Mouse (Mus musculus) retina, adult 2 months (tissue): ENCODE measurements around the gene Acap2.
A peak's percentile ranks its signal among the peaks of the same experiment; 100 is the strongest.

Experiments
- DNase-seq: peaks from one replicate; pipeline ENCODE4 v3.0.0-alpha.2; 2012; ENCODE audit warnings: low read depth, low spot score

Acap2 gene

DNA sequence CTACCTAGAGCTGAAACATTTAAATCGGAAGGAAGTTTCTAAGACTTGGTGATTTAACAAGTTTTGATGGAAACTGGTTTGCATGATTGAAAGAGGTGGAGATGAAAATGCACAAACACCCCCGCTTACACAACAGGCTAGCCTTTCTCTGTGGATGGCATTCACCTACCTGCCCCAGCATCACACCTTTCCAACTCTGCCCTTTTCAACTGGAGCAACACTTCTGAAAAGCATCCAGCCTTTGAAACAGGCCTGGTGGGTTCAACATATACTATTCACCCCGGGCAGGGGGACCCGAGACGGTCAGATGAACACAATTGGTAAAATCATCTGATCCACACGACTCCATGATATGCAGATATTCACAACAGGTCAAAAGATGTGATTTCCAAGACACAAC, 119.2 kb downstream of the Acap2 start:
- no peak for DNase-seq

DNA sequence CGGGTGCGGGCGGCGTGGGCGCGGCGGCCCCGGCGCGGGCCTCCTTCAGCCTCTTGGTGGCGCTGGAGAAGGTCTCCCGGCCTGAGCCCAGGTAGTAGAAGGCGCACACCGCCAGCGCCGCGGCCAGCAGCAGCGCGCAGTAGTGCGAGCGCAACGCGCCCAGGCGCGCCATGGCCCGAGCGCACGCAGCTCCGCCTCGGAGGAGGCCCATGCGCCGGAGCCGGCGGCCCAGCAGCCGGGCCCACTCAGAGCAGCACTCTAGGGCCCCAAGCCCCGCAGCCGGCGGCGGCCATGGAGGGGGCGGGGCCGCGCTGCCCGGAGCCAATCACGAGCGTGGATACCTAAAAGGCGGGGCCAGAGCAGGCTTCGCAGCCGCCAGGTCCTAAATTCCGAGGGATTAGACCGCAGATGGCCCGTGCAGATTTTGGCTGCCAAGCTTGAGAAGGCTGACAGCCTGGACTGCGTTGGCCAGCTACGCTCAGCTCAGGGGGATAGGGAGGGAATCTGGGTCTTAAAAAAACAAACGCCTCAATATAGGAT, 119.8 kb downstream of the Acap2 start, which contains the start of gene Xxylt1:
Gene Xxylt1 (minus strand): TSS at position 308 of the 540 bp plus-strand sequence.
- peak; percentile 82 for DNase-seq

DNA sequence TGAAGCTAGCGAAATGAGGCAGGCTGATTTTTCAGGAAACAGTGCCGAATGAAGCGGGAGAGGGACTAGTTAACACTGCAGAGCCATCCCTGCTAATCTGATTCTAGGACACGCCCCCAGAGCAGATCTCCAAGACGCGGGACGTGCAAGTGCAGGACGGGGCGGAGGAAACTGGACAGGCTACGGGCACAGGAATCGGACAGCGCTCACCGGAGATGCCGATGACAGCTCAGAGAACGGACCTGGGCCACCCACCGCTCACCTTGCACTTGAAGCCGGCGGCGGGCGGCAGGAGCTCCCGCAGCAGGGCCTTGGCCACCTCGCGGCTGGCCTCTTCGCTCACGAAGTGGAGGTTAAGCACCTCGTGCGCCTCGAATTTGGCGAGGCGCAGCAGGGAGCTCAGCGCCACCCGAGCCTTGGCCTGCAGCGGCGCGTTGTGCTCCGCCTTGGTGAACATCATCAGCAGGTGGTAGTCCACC, 120.4 kb downstream of the Acap2 start:
- DNase-seq: peak; percentile 62

DNA sequence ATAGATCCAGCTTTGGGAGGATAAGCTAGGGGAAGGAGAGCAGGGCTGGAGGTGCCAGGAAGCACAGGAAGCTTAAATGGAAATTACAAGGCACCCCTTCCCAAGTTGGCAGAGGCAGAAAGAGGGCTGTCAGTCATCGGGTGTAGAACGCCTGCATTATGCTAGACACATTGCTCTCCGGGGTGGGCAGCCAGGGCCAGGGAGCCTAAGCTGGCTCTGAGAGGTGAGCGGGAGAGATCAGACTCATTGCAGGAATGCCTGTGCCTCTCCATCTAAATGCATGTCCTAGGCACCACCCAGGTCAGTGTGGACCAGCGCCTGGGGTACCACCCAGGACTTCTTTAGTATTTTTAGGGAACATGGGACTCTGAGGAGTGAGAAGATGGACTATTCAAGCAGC, 123.6 kb downstream of the Acap2 start:
- DNase-seq: no peak

DNA sequence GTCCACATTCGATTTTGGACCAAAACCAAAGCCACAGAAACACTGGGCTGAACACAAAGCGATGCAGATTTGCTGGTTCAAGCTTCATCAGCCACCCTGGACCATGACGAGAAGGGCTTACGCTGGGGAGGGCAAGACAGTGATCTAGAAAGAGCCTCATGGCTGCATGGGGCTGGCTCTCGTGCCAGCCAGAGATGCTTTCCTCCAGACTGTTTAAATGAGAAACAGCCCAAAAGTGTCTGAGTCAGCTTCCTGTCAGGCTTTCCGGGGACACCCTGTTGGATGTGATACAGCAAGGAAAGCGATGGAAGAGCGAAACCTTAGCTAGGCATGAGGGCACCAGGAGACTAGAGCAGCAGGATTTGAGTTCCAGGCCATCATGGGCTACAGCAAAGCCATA, 124.6 kb downstream of the Acap2 start:
- DNase-seq: no peak

DNA sequence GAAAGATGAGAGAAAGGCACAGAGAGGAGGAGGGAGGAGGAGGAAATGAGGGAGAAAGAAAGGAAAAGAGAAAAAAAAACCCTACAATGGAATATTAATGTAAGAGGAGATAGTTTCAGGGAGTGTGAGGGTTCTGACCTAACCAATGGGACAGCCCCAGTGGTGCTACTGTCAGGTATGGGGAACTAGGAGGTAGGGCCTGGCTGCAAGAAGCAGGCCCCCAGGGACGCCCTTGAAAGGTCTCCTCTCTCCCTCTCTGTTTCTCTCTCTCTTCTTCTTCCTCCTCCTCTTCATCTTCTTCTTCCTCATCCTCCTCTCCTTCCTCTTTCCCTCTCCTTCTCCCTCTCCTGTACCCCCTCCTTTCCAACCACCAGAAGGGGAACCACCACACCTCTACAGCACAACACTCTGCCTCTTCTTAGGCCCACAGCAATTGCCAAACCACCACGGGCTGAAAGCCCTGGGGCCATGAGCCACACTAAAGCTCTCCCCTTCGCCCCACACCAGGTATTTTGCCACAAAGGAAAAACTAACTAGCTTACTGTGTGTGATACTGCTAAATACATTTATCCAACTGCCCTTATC, 126.6 kb downstream of the Acap2 start:
- DNase-seq: no peak

DNA sequence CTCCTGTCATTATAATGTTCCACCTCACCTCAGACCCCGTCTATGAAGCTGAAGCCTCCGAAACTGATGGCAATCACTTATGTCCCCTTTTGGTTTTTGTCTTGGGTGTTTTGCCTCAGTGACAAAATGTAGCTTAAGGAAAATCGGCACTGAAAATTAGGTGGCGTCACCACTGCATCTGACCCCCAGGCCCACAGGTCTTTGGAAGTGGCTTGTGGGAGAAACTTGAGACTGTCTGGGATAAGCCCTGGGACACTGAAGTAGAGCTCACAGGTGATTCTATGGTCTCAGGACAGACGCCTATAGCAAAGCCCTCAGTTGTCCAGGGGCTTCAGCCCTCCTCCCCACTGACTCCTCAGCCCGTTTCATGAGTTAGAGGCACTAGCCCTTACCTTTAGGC, 129.3 kb downstream of the Acap2 start:
- no peak for DNase-seq

DNA sequence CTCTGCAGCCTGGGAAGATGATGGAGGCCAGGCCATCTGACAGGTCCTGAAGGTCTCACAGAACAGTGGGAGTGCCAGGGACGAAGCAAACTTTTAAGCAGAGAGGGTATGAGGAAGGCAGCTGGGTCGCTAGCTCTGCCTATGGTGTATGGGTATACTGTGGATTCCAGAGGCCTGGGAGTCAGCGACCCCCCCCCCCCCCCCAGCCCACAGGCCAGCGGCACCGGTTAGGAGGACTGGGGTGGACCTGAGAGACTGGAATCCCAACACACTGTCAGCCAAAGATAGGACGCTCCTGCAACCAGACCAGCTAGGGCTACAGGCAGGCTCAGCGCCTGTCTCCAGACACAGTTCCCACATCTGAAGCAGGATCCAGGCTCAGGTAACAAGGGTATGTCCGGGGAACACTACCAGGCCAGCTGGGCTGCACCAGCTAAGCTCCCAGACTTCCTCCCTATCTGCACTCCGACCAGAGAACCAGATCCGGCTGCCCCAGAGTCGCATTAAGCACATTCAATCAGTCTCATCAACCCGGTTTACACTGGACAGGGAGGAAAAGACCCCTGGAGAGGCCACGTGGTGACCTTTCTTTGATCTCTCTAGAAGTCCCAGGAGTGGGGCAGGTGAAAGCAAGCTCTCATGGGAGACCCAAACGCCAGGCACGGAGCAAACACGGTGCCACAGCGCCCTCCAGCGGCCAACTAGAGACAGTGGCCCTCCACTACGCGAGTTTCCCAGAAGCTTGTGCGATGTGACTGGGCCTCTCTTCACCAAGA, 130.5 kb downstream of the Acap2 start:
- DNase-seq: peak; percentile 65

DNA sequence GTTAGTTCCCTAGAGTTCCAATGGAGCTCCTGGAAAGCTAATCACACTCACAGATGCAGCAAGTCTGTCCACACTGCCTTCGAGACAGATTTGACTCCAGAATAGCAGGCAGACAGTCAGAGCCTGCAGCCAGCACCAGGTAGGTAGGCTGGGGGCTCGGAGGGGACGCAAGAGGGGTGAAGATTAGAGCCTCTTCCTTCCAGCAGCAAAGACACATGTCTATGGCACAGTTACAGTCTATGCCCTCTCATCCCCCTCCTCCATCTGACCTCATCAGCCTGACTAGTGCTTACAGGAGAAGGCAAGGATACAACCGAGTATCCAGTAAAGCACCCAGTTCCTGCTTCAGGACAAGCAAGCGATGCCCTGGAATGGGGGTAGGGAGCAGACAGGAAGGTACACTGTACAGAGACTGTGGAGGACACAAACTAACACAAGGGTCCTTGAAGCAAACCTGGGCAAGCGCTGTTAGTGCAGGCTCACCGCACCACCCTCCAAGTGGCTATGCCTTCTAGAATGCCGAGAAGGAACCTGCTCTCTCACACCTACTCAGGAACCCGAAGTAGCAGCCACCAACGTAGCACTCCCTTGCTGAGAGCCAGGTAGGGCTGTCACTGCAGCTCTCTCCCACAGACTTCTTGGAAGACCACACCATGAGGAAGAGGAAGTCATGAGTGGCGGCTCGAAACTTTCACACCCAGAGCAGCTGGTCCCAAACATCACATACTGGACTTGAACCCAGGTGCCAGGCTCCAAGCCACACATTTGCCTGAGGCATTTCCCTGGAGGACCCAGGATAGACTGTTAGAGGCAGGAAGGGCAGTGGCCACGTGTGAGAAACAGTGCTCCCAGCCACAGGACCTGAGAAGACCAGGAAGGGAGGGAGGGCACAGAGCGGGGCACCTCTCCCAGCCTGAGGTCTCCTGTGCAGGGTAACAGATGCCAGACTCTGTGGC, 131.6 kb downstream of the Acap2 start:
- no peak for DNase-seq

DNA sequence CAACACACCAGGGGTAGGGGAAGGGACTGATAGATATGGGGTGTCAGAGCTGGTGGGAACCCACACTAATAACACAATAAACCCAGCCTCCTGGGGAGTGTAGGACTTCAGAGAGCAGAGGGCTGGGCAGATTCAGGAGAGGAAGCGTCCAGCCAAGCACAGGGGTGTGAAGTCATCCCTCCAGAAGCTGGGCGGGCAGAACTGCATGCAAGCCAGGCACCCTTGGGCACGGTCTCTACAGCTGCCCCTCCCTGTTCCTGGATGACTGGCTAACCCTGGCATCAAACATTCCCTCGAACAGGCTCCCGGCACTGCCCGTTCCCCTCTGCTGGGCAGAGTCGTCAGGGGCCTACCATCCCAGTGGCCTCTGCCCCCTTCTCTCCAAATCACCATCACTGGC, 132.8 kb downstream of the Acap2 start:
- DNase-seq: no peak

DNA sequence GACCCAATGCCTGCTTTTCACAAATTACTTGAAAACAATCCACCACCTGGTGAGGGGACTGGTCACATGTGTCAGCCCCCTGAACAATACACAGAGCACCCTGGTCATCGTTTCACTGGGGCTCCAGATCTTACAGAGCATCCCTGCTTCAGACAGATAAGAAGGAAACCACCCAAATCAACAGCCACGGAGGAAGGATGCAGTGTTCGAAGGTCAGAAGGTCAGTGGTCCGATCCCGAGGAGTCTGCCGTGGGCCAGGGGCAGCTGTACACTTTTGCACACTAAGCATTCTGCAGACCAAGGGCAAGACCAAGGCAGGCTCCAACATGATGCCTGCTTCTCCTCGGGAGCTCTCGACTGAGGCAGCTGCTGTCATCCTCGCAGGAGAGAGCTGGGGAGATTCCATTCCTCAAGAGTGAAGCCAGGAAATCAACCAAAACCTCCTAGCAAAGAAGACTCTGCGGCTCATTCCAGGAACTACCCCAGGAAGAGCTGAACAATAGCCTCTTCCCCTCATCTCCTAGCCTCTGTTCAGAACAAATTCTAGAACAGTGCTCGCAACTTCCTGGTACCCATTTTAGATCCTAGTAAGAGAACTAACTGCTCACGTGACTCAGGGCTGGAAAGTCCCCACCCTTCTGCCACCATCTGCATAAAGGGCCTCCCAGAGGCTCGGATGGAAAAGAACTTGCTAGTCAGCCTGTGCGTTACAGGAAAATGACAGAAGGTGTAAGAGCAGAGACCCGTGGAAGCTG, 134.5 kb downstream of the Acap2 start:
- DNase-seq: no peak

DNA sequence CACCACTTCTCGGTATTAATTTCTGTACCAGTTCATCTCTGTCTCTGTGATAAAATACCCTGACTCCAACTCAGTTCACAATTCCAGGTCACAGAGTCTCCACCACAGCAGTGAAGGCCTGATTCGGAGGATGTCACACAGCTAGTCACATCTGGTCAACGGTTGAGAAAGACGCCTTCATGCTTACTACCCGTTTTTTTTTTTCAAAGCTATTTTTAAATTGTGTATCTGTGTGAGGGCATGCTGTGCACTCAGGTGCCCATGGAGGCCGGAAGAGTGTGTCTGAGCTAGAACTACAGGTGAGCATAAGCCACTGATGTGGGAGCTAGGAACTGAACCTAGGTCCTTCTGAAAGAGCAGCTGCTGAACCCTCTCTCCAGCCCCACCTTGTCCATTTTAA, 136.3 kb downstream of the Acap2 start:
- no peak for DNase-seq

DNA sequence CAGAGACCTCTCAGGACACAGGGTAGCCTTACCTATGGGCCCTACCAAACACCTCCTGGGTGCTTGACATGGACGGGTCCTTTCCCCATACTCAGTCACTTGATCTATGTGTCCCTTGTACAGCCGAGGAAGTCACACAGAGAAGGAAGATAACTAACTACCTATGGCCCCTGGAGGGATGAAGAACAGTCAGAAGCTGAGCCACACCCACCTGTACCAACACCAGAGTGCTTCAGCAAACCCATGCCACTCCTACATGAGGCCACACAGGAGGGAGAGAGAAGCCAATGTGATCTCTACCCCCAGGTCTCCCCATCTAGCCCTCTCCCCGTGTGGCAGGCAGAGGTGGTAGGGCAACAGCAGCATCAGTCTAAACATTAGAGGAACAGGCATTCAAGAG, 138.1 kb downstream of the Acap2 start:
- DNase-seq: no peak

DNA sequence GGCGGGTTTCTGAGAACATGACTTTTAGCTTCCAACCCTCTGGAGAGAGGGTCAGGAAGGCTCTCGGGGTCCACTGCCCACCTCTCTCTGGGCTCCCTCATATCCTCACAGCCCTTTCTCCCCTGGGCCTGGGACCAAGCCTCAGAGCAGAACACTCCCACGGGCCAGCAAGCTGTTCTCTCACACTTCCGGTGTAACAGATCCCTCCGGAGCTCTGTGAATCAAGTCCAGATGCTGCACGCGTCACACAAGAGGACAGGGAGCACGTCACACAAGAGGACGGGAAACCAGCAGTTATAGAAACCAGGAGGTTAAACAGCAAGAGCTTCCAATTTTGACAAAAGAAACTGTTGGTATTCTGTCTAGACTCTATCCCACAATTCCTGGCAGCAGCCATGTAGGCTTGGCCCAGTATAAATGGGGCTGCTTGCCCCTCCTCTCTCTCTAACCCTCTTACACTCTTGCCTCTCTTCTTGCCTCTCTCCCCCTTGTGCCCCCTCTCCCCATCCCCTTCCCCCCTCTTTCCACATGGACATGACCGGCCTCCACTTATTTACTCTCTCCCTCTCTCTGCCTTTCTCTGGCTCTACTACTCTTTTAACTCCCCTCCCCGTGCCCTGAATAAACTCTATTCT, 139.7 kb downstream of the Acap2 start:
- DNase-seq: no peak

DNA sequence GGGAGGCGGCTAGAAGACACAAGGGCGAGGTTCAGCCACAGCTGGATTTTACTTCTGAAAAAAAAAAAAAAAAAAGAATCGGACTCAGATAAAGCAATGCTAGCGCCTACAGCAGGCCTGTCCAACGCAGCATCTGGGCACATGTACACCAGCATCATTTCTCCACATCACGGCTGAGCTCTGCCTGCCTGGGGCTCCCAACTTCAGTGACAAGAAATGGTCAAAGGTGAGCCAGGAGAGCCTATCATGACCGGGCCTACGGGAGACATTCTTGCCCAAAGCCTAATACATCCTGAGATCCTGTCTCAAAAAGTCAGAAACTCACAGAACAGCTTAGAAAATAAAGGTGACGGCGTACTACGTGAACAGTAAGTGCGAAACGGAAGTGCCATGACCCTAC, 140.3 kb downstream of the Acap2 start:
- no peak for DNase-seq

DNA sequence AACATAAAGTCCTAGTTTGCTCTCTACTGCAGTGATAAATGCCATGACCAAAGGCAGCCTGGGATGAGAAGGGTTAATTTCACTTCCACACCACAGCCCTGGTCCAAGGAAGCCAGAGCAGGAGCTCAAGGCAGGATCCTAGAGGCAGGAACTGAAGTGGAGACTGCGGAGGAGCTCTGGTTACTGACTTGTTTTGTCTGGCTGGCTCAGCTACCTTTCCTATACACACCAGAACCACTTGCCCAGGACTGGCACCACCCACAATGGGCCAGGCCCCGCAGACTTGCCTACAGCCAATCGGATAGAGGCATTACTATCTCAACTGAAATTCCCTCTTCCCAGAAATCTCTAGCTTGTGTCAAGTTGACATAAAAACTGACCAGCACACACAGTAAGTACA, 140.8 kb downstream of the Acap2 start:
- DNase-seq: no peak

DNA sequence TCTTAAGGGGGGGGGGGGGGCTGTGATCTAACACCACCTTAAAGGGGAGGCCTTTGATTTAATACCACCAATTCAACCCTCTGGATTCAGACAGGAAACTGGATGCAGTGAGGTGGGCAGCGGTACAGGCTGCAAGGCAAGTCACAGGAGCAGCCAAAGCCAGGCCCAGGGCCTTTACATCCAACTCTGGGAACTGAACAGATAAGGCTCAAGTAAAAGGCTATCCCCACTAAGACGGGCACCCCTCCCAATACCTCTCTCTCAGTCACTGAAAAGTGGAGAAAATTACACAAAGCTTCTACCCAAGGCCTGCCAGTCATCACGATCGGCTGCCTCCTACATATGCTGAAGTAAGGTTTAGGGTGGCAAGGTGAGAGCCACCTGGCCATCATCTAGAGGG, 141.3 kb downstream of the Acap2 start:
- DNase-seq: no peak

DNA sequence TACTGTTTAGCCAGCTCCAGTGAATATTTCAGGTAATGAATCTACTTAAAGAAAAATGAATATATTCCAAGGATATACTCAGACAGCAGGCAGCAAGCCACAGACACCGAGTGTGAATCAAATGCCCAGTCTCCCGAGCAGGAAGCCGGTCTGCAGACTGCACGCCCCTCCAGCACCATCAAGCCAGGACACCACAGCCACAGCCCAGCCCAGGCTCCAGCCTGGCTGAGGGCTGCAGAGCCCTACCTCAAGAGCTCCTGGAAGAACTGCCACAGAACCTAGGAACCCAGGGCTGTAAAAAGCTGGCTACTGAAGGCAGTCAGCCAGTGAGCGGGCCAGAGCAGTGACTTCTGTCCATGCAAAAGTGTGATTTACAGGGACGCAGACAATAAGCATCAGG, 148.2 kb downstream of the Acap2 start:
- DNase-seq: no peak

DNA sequence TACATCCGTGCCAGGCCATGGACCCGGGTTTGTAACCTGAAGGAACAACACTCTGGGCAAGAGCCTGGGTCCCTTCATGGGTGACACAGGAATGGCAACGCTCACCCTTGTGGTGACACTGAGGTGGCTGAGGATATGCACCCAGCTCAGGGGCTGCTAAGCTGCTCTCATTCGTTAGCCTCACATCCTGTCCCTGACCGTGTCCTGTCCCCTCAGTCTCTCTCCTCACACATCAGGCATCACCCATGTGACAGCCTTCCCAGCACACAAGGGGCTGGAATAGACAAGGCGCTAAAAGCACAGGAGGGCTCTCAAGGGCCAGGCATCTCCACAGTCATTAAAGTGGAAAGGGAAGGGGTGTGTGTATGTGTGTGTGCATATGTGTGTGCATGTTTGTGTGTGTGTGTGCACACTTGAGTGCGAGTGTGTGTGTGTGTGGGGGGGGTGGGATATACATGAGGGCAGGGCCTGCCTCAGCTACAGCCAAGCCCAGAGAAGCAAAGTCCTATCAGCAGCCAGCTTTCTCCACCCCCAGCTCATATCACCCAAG, 148.8 kb downstream of the Acap2 start:
- no peak for DNase-seq

DNA sequence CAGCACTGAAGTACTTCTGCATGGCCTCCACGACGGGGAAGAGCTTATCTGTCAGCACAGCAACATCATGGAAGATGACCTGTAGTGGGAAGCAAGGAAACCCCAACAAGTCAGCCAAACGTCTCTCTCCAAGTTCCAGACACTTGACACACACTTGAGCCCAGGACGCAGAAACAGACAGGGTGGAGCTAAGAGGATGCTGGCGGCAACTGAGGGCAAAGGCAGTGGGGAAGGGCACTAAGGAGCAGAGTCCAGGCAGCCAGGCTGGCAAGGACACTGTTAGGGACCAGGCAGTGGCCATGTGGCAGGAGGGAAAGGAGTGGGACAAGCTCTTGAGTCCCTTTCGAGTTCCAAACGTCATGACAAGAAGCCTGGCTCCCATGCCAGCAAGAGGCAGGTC, 150.3 kb downstream of the Acap2 start:
- no peak for DNase-seq
